12 mouse cellular contexts compared by ENCODE assay signal in the genomic region with DNA sequence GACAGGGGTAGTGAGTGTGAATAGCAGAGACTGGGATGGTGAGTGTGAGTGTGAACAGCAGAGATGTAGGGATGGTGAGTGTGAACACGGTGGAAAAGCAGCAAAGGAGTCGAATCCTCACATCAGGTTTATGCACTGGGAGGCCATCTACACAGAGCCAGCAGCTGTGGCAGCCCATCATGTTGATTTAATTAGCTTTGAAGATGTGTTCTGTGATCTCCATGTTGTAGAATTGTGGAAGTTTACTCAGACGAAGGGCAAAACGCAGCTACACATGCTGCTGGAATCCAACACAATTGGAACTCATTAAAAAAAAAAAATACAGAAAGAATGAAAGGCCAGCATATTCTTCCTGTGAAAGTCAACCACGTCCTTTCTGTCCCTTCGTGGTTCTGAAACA.
"Had no signal": no experiment of that assay in that cellular context is flagged by ENCODE, and none has a peak within 500 bp of the region (broad histone marks: within the 10 kb centered on the region; RNA-seq: fewer than 3 reads in every experiment).

No protein-coding gene starts in this region.

- H3K9ac ChIP-seq: limb, embryonic 12.5 days; liver, embryonic 13.5 days; liver, postnatal 0 days; lung, embryonic 15.5 days; midbrain, embryonic 13.5 days had no signal

- H3K27me3 ChIP-seq: limb, embryonic 12.5 days; liver, embryonic 13.5 days; lung, embryonic 15.5 days; midbrain, embryonic 13.5 days had no signal

- H3K9me3 ChIP-seq: liver, embryonic 13.5 days; lung, embryonic 15.5 days had no signal

- ATAC-seq: liver, postnatal 0 days; midbrain, embryonic 13.5 days had no signal

- H3K4me2 ChIP-seq: limb, embryonic 12.5 days; liver, embryonic 13.5 days; lung, embryonic 15.5 days; midbrain, embryonic 13.5 days had no signal

- H3K4me3 ChIP-seq: limb, embryonic 12.5 days; liver, embryonic 13.5 days; lung, embryonic 15.5 days; midbrain, embryonic 13.5 days had no signal

- DNase-seq: kidney, adult 9 months; kidney, postnatal 14 days; liver; liver, embryonic 13.5 days; liver, postnatal 0 days; lung, postnatal 14 days; thymus, postnatal 4 days had no signal

- H3K27ac ChIP-seq: limb, embryonic 12.5 days; liver, embryonic 13.5 days; lung, embryonic 15.5 days; macrophage; midbrain, embryonic 13.5 days; stomach, postnatal 0 days had no signal

- H3K36me3 ChIP-seq: limb, embryonic 12.5 days; liver, embryonic 13.5 days; lung, embryonic 15.5 days; midbrain, embryonic 13.5 days had no signal

- H3K4me1 ChIP-seq: liver, embryonic 13.5 days; lung, embryonic 15.5 days; midbrain, embryonic 13.5 days had no signal
